Mouse (Mus musculus) MEL (cell line): Measurements from ENCODE around the gene Uba2. TPM values are rescaled to one million over a fixed set of nuclear protein-coding genes. Genes with fewer than 3 reads are reported as not detected.
A peak's percentile ranks its signal among the peaks of the same experiment; 100 is the strongest.

Experiments used
- DNase-seq: peaks from one replicate; pipeline ENCODE4 v3.0.0; 2011; ENCODE audit warnings: low read depth, low spot score
- H3K27ac ChIP-seq: 2 replicates; pipeline ENCODE4 v1.5.1; 2012; ENCODE audit warnings: low read depth, mild to moderate bottlenecking, control low read depth, low read length, moderate library complexity; ENCODE audit not compliant: control insufficient read depth
- H3K27me3 ChIP-seq, 2 experiments: fragments of 150-350 bp in 1 of 2; sonication (generic) in 1 of 2; 2 replicates each; pipeline ENCODE4 v1.6.1; 2012; ENCODE audit warnings: low read length in 2 of 2, mild to moderate bottlenecking in 2 of 2, improper control_type of control experiment in 1 of 2, moderate library complexity in 1 of 2; ENCODE audit not compliant: insufficient read depth in 2 of 2, control insufficient read depth in 1 of 2
- H3K36me3 ChIP-seq, 2 experiments: 2 replicates each; pipeline ENCODE4 v1.6.1; 2012 to 2014; ENCODE audit warnings: low read length in 2 of 2, improper control_type of control experiment in 1 of 2, inconsistent platforms in 1 of 2, mild to moderate bottlenecking in 1 of 2; ENCODE audit not compliant: insufficient read depth in 2 of 2, control insufficient read depth in 1 of 2
- H3K4me1 ChIP-seq, 2 experiments: fragments of 150-350 bp in 1 of 2; sonication (generic) in 1 of 2; 2 replicates each; pipeline ENCODE4 v1.6.1; 2012; ENCODE audit warnings: low read length in 2 of 2, improper control_type of control experiment in 1 of 2, mild to moderate bottlenecking in 1 of 2; ENCODE audit not compliant: insufficient read depth in 2 of 2, control insufficient read depth in 1 of 2
- H3K4me3 ChIP-seq, 2 experiments: fragments of 150-350 bp in 1 of 2; sonication (generic) in 1 of 2; 2 replicates each; pipeline ENCODE4 v1.5.1; 2012; ENCODE audit warnings: low read depth in 2 of 2, low read length in 2 of 2, mild to moderate bottlenecking in 2 of 2, moderate library complexity in 2 of 2, control low read depth in 1 of 2, improper control_type of control experiment in 1 of 2; ENCODE audit not compliant: control insufficient read depth in 1 of 2, insufficient read depth in 1 of 2
- H3K79me2 ChIP-seq: 2 replicates; pipeline ENCODE4 v1.6.1; 2012; ENCODE audit warnings: mild to moderate bottlenecking, low read length, moderate library complexity; ENCODE audit not compliant: control insufficient read depth, poor library complexity, insufficient read depth
- H3K9ac ChIP-seq: 2 replicates; pipeline ENCODE4 v1.6.1; 2012; ENCODE audit warnings: low read depth, mild to moderate bottlenecking, control low read depth, low read length, moderate library complexity; ENCODE audit not compliant: control insufficient read depth, poor library complexity, severe bottlenecking
- H3K9me3 ChIP-seq: fragments of 150-350 bp; sonication (generic); replicated peaks from 2 replicates; pipeline ENCODE4 v1.6.1; 2012; ENCODE audit warnings: mild to moderate bottlenecking, low read length, improper control_type of control experiment, moderate library complexity; ENCODE audit not compliant: insufficient read depth
- CHD2 ChIP-seq: IDR thresholded peaks from 2 replicates; pipeline ENCODE4 v1.6.1; 2011; ENCODE audit warnings: low read length, improper control_type of control experiment
- CTCF ChIP-seq, 3 experiments: IDR thresholded peaks in 2 of 3; conservative IDR thresholded peaks in 1 of 3; 2 replicates each; pipeline ENCODE4 v1.5.1; 2011 to 2012; ENCODE audit warnings: low read length in 3 of 3, low read depth in 2 of 3, mild to moderate bottlenecking in 2 of 3, improper control_type of control experiment in 1 of 3, inconsistent platforms in 1 of 3, mixed read lengths in 1 of 3, moderate library complexity in 1 of 3; ENCODE audit not compliant: control insufficient read depth in 1 of 3, insufficient read depth in 1 of 3, poor library complexity in 1 of 3, severe bottlenecking in 1 of 3
- E2F4 ChIP-seq: IDR thresholded peaks from 2 replicates; pipeline ENCODE4 v1.6.1; 2011; ENCODE audit warnings: low read depth, low read length, improper control_type of control experiment, borderline replicate concordance
- ELF1 ChIP-seq: IDR thresholded peaks from 2 replicates; pipeline ENCODE4 v1.6.1; 2014; ENCODE audit warnings: low read depth, mild to moderate bottlenecking, inconsistent platforms, low read length, improper control_type of control experiment, moderate library complexity
- ETS1 ChIP-seq: IDR thresholded peaks from 2 replicates; pipeline ENCODE4 v1.6.1; 2012; ENCODE audit warnings: low read depth, mild to moderate bottlenecking, inconsistent platforms, low read length, improper control_type of control experiment, moderate library complexity
- GATA1 ChIP-seq: IDR thresholded peaks from 2 replicates; pipeline ENCODE4 v1.6.1; 2011; ENCODE audit warnings: low read depth, low read length, improper control_type of control experiment
- MAX ChIP-seq: IDR thresholded peaks from 2 replicates; pipeline ENCODE4 v1.6.1; 2011; ENCODE audit warnings: low read length, improper control_type of control experiment
- MAZ ChIP-seq: IDR thresholded peaks from 2 replicates; pipeline ENCODE4 v1.6.1; 2012; ENCODE audit warnings: low read depth, mild to moderate bottlenecking, inconsistent platforms, low read length, improper control_type of control experiment
- MEF2A ChIP-seq: IDR thresholded peaks from 2 replicates; pipeline ENCODE4 v1.6.1; 2014; ENCODE audit warnings: low read depth, mild to moderate bottlenecking, inconsistent platforms, low read length, improper control_type of control experiment; ENCODE audit not compliant: poor library complexity, insufficient replicate concordance, severe bottlenecking; ENCODE audit errors: extremely low read depth
- MXI1 ChIP-seq: IDR thresholded peaks from 2 replicates; pipeline ENCODE4 v1.6.1; 2011; ENCODE audit warnings: mild to moderate bottlenecking, low read depth, low read length, improper control_type of control experiment
- MYB ChIP-seq: IDR thresholded peaks from 2 replicates; pipeline ENCODE4 v1.6.1; 2011; ENCODE audit warnings: mild to moderate bottlenecking, low read depth, low read length, improper control_type of control experiment
- NELFE ChIP-seq: IDR thresholded peaks from 2 replicates; pipeline ENCODE4 v1.6.1; 2011; ENCODE audit warnings: low read depth, low read length, improper control_type of control experiment
- NRF1 ChIP-seq: IDR thresholded peaks from 2 replicates; pipeline ENCODE4 v1.6.1; 2014; ENCODE audit warnings: low read depth, mild to moderate bottlenecking, inconsistent platforms, low read length, improper control_type of control experiment, moderate library complexity; ENCODE audit not compliant: poor library complexity, insufficient read depth, severe bottlenecking
- POLR2A ChIP-seq, 2 experiments: IDR thresholded peaks; 2 replicates each; pipeline ENCODE4 v1.6.1; 2011 to 2012; ENCODE audit warnings: low read length in 2 of 2, mild to moderate bottlenecking in 2 of 2, control low read depth in 1 of 2, improper control_type of control experiment in 1 of 2, low read depth in 1 of 2, moderate library complexity in 1 of 2; ENCODE audit not compliant: control insufficient read depth in 1 of 2, insufficient read depth in 1 of 2, poor library complexity in 1 of 2
- POLR2AphosphoS2 ChIP-seq: IDR thresholded peaks from 2 replicates; pipeline ENCODE4 v1.6.1; 2011; ENCODE audit warnings: low read length, improper control_type of control experiment
- POLR2AphosphoS5 ChIP-seq: IDR thresholded peaks from 2 replicates; pipeline ENCODE4 v1.6.1; 2012; ENCODE audit warnings: low read depth, borderline replicate concordance, mild to moderate bottlenecking, inconsistent platforms, low read length, moderate library complexity, mixed read lengths
- RCOR1 ChIP-seq: IDR thresholded peaks from 2 replicates; pipeline ENCODE4 v1.6.1; 2012; ENCODE audit warnings: low read depth, mild to moderate bottlenecking, inconsistent platforms, low read length, improper control_type of control experiment
- SIN3A ChIP-seq: IDR thresholded peaks from 2 replicates; pipeline ENCODE4 v1.6.1; 2012; ENCODE audit warnings: low read length, improper control_type of control experiment, inconsistent platforms
- SMC3 ChIP-seq: IDR thresholded peaks from 2 replicates; pipeline ENCODE4 v1.6.1; 2011; ENCODE audit warnings: low read depth, low read length, improper control_type of control experiment
- TAL1 ChIP-seq: IDR thresholded peaks from 2 replicates; pipeline ENCODE4 v1.6.1; 2012; ENCODE audit warnings: mild to moderate bottlenecking, inconsistent platforms, low read length, moderate library complexity, mixed read lengths
- TBP ChIP-seq: IDR thresholded peaks from 2 replicates; pipeline ENCODE4 v1.8.0; 2011; ENCODE audit warnings: low read depth, low read length, improper control_type of control experiment
- UBTF ChIP-seq: IDR thresholded peaks from 2 replicates; pipeline ENCODE4 v1.6.1; 2012; ENCODE audit warnings: low read depth, mild to moderate bottlenecking, inconsistent platforms, low read length, improper control_type of control experiment, moderate library complexity, borderline replicate concordance; ENCODE audit not compliant: insufficient read depth
- ZC3H11A ChIP-seq: IDR thresholded peaks from 2 replicates; pipeline ENCODE4 v1.6.1; 2012; ENCODE audit warnings: low read depth, mild to moderate bottlenecking, inconsistent platforms, low read length, improper control_type of control experiment
- ZKSCAN1 ChIP-seq: IDR thresholded peaks from 2 replicates; pipeline ENCODE4 v1.6.1; 2012; ENCODE audit warnings: low read depth, mild to moderate bottlenecking, inconsistent platforms, low read length, improper control_type of control experiment, moderate library complexity
- ZNF384 ChIP-seq: IDR thresholded peaks from 2 replicates; pipeline ENCODE4 v1.6.1; 2012; ENCODE audit warnings: low read depth, mild to moderate bottlenecking, inconsistent platforms, low read length, improper control_type of control experiment
- polyA plus RNA-seq, 2 experiments: library from polyadenylated mRNA; stranded (reverse) in 1 of 2; unstranded in 1 of 2; fragments of >175 nt in 1 of 2; fragments of >200 nt in 1 of 2; gene quantifications; 2 replicates each; pipeline versions ENCODE4 v1.2.1 to v1.2.4; 2012; ENCODE audit warnings: low replicate concordance in 2 of 2, low read depth in 1 of 2; ENCODE audit not compliant: insufficient read length in 2 of 2, insufficient read depth in 1 of 2, missing spikeins in 1 of 2
- total RNA-seq: library from RNA; depleted of rRNA; stranded (reverse); fragments of 300-350 nt; gene quantifications from 2 replicates; pipeline ENCODE4 v1.2.3, GENCODE M21; 2012; rRNA removed

Gene Uba2
- total RNA-seq (207 and 210 TPM in 2 replicates), polyA plus RNA-seq (100 to 1,000 TPM in 1 of 2 experiments, not detected in 1; 201 TPM)

GRCm38 (mm10) chr7:34169454-34169853 is at the start of gene Uba2:
Gene Uba2 (minus strand): TSS chr7:34169599.
- no peaks in the 10 kb centered on the region for H3K27me3 ChIP-seq
- peaks cover 23% of the 10 kb centered on the region for H3K79me2 ChIP-seq
- peaks cover 4 to 7% of the 10 kb centered on the region in 2 experiments for H3K36me3 ChIP-seq
- H3K27ac ChIP-seq: no peak within 1 kb of the TSS
- no peaks in the 10 kb centered on the region; a peak in 1 of 4 replicates for H3K4me1 ChIP-seq
- H3K4me3 ChIP-seq: peak within 1 kb of the TSS; percentile 12 to 99; a peak in 3 of 4 replicates
- no peak for DNase-seq
- no peaks in the 10 kb centered on the region for H3K9me3 ChIP-seq
- peak within 1 kb of the TSS; percentile 56 for H3K9ac ChIP-seq
- no peak for TF ChIP-seq ETS1
- TF ChIP-seq POLR2A (IDR thresholded peaks at IDR 0.05; ENCODE audit: control insufficient read depth in 1 of 2, insufficient read depth in 1 of 2, low read depth in 1 of 2, low read length in 2 of 2, poor library complexity in 1 of 2): no peak
- no peak for TF ChIP-seq ZKSCAN1
- TF ChIP-seq UBTF: no peak
- no peak for TF ChIP-seq POLR2AphosphoS2
- TF ChIP-seq MEF2A: no peak
- TF ChIP-seq E2F4: no peak
- no peak for TF ChIP-seq ZNF384
- TF ChIP-seq POLR2AphosphoS5: no peak
- TF ChIP-seq MYB: no peak
- no peak for TF ChIP-seq RCOR1
- TF ChIP-seq NRF1: no peak
- TF ChIP-seq MAZ: no peak

DNA sequence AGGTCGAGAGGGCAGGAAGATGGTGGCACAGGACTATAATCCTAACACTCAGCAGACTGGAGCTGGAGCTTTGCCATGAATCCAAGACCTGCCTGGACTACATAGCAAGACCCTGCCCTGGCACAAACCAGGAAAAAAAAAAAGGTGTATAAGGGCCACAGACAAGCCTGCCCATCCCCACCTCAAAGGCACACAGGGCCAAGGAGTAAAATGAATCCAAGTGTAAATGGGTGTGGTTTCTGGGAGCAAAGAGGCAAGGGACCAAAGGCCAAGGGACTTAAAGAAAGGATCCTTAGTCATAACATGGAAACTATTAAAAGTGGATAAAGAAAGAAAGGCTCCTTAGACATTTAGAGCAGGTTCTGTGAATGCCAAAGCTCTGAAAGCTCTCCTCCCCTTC is 49.1 kb upstream of the Uba2 start:
- no peaks in the 10 kb centered on the region for H3K9me3 ChIP-seq
- no peak for TF ChIP-seq ELF1
- TF ChIP-seq GATA1: no peak
- TF ChIP-seq ZC3H11A: no peak
- TF ChIP-seq CHD2: no peak
- TF ChIP-seq TBP: no peak
- no peak for TF ChIP-seq MAX
- TF ChIP-seq SIN3A: no peak
- TF ChIP-seq ETS1: no peak
- TF ChIP-seq POLR2AphosphoS2: no peak
- TF ChIP-seq MXI1: no peak
- no peak for TF ChIP-seq NELFE
- TF ChIP-seq SMC3: no peak
- no peak for TF ChIP-seq TAL1
- TF ChIP-seq CTCF (IDR thresholded peaks at IDR 0.05 in 2 of 3, conservative IDR thresholded peaks at IDR 0.05 in 1 of 3; ENCODE audit: control insufficient read depth in 1 of 3, insufficient read depth in 1 of 3, low read depth in 2 of 3, low read length in 3 of 3, poor library complexity in 1 of 3, severe bottlenecking in 1 of 3): no peak
- no peak for TF ChIP-seq MEF2A
- no peaks in the 10 kb centered on the region for H3K4me1 ChIP-seq
- H3K27me3 ChIP-seq: no peaks in the 10 kb centered on the region
- no peak overlapping the region for H3K4me3 ChIP-seq
- H3K9ac ChIP-seq: no peak overlapping the region
- no peak overlapping the region for H3K27ac ChIP-seq
- H3K79me2 ChIP-seq: peaks cover 2% of the 10 kb centered on the region; the same call in 1 of the 2 replicates
- peaks cover 0 to 45% of the 10 kb centered on the region in 2 experiments; a peak in 2 of 4 replicates for H3K36me3 ChIP-seq
- DNase-seq: no peak
